Mouse (Mus musculus): ENCODE data around the gene Slc7a10.
"Not testable (repeated sequence)": the region's sequence is repeated elsewhere in the genome, so short reads cannot be mapped to it uniquely, and the experiment has no call there.

The Slc7a10 gene

DNA sequence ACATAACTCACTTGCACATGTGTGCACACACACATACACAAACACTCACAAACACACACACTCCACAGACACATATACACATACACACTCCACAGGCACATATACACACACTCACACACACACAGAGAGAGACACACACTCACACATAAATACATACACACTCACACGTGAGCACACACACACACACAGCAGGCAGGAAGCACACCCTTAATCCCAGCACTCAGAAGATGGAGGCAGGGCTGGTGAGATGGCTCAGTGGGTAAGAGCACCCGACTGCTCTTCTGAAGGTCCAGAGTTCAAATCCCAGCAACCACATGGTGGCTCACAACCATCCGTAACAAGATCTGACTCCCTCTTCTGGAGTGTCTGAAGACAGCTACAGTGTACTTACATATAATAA is 51.8 kb downstream of the Slc7a10 start:
- DNase-seq (ENCODE audit: low read depth, low spot score), result not testable (repeated sequence)
